Comparison of ENCODE assay signal across 9 mouse cellular contexts in the genomic region with DNA sequence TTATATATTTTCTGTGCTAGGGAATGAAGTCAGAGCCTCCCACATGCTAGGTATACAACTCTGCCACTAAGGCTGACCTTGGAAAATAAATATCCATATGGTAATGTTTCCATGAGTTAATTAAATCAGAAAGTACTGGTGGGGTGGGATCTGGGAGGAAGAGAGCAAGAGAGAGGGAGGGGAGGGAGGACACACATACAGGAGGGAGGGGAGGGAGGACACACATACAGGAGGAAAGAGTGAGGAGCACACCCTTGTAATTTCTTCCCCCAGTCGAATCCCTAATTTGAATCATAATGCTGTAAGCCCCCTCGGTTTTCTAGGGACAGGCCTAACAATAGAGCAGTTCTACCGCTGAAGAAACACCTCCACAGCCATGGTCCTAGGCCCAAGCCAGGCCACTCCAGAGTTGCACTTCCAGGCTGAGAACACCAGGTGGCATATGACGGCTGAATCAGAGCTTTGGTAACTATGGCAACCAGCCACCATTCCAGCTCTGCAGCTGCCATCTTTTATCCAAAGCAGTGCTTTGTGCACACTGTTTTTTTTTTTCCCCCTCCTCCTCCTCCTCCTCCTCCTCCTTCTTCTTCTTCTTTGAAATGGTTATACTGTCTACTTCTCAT. TPM values are rescaled to one million over a fixed set of nuclear protein-coding genes. Genes with fewer than 3 reads are reported as not detected.
DNase-seq lines count a peak whose midpoint lies in the region; ATAC-seq and TF ChIP-seq lines count a peak whose summit lies in the region.
"Had no signal": no experiment of that assay in that cellular context is flagged by ENCODE, and none has a peak within 500 bp of the region (broad histone marks: within the 10 kb centered on the region; RNA-seq: fewer than 3 reads in every experiment).

No protein-coding gene starts in this region.

- WGBS in embryonic facial prominence, embryonic 10.5 days: 17% methylated on average over 4 of the region's 4 CpGs
- WGBS in heart, adult 2 months: 40% methylated on average over 4 of the region's 4 CpGs
- 21% methylated on average over 4 of the region's 4 CpGs for WGBS in kidney, embryonic 15.5 days
- WGBS in liver, embryonic 11.5 days: 34% methylated on average over 4 of the region's 4 CpGs
- 34% methylated on average over 4 of the region's 4 CpGs for WGBS in stomach, postnatal 0 days

- no peaks in the 10 kb centered on the region for H3K9me3 ChIP-seq in embryonic facial prominence, embryonic 10.5 days
- no peaks in the 10 kb centered on the region for H3K9me3 ChIP-seq in kidney, embryonic 15.5 days (replicated peaks)
- H3K9me3 ChIP-seq in liver, embryonic 11.5 days (ENCODE audit: control insufficient read depth, low read length): no peaks in the 10 kb centered on the region
- no peaks in the 10 kb centered on the region for H3K9me3 ChIP-seq in stomach, postnatal 0 days (ENCODE audit: control insufficient read depth, low read length)

- intact Hi-C loops in heart, adult 2 months (cut with DNase I): loop anchor here (1.0 to 10.0 kb wide), 2 partner anchors 345 to 477 kb away; no protein-coding TSS in a partner anchor

- H3K4me2 ChIP-seq in kidney, embryonic 15.5 days: no peak overlapping the region
- H3K4me2 ChIP-seq in liver, embryonic 11.5 days: no peak overlapping the region
- no peak overlapping the region for H3K4me2 ChIP-seq in stomach, postnatal 0 days (replicated peaks; ENCODE audit: low read depth)

- DNase-seq in adrenal gland, postnatal 25 days: peak; percentile 65
- DNase-seq in embryonic facial prominence, embryonic 10.5 days (ENCODE audit: low spot score): peak; percentile 83
- peak; percentile 42 to 47 for DNase-seq in heart, adult 2 months
- DNase-seq in liver, embryonic 11.5 days (ENCODE audit: low spot score): peak; percentile 47
- peak; percentile 81 for DNase-seq in neural tube, embryonic 10.5 days (ENCODE audit: extremely low spot score, low spot score)
- peak; percentile 75 for DNase-seq in stomach, postnatal 0 days (ENCODE audit: low spot score)

- no peaks in the 10 kb centered on the region for H3K79me2 ChIP-seq in heart, adult 2 months (replicated peaks; ENCODE audit: control insufficient read depth, insufficient read depth, low read length)

- H3K27ac ChIP-seq in embryonic facial prominence, embryonic 10.5 days (replicated peaks): peak overlapping the region; percentile 81
- H3K27ac ChIP-seq in heart, adult 2 months: no peak overlapping the region
- no peak overlapping the region for H3K27ac ChIP-seq in kidney, embryonic 15.5 days
- no peak overlapping the region for H3K27ac ChIP-seq in liver, embryonic 11.5 days (ENCODE audit: low read depth, low read length)
- no peak overlapping the region for H3K27ac ChIP-seq in stomach, postnatal 0 days (replicated peaks)

- no peak for TF ChIP-seq POLR2A in heart, adult 2 months (IDR thresholded peaks at IDR 0.05; ENCODE audit: insufficient read depth, low read depth, low read length)

- H3K4me1 ChIP-seq in embryonic facial prominence, embryonic 10.5 days: peaks cover 26% of the 10 kb centered on the region
- H3K4me1 ChIP-seq in heart, adult 2 months (ENCODE audit: control insufficient read depth, insufficient read depth, low read length): peaks cover 3% of the 10 kb centered on the region
- peaks cover 21% of the 10 kb centered on the region for H3K4me1 ChIP-seq in kidney, embryonic 15.5 days
- peaks cover 3% of the 10 kb centered on the region; the same call in 1 of the 2 replicates for H3K4me1 ChIP-seq in liver, embryonic 11.5 days (replicated peaks; ENCODE audit: control insufficient read depth, insufficient read depth, low read length)
- no peaks in the 10 kb centered on the region for H3K4me1 ChIP-seq in stomach, postnatal 0 days (replicated peaks; ENCODE audit: control insufficient read depth, insufficient read depth)

- TF ChIP-seq EP300 in heart, adult 2 months (IDR thresholded peaks at IDR 0.05; ENCODE audit: insufficient read depth, low read depth, low read length): peak; percentile 67; the same call in 1 of the 2 replicates
- no peak for TF ChIP-seq EP300 in stomach, postnatal 0 days (optimal IDR thresholded peaks at IDR 0.05)

- peak; percentile 77 for ATAC-seq in CD4-positive, CD25-positive, alpha-beta regulatory T cell, adult 4 months
- ATAC-seq in kidney, embryonic 15.5 days (replicated peaks; ENCODE audit: low FRiP score): peak; percentile 57; the same call in 1 of the 2 replicates
- ATAC-seq in liver, embryonic 11.5 days (replicated peaks; ENCODE audit: low FRiP score): 0 out of 2 replicates have a peak, but pooled peaks have one; percentile 49
- ATAC-seq in stomach, postnatal 0 days (ENCODE audit: low FRiP score, low TSS enrichment): peak; percentile 47

- H3K9ac ChIP-seq in heart, adult 2 months (ENCODE audit: low read depth, low read length): no peak overlapping the region
- no peak overlapping the region for H3K9ac ChIP-seq in kidney, embryonic 15.5 days
- H3K9ac ChIP-seq in liver, embryonic 11.5 days (ENCODE audit: low read depth, low read length): no peak overlapping the region
- no peak overlapping the region for H3K9ac ChIP-seq in stomach, postnatal 0 days (ENCODE audit: low read length)

- no peak overlapping the region for H3K4me3 ChIP-seq in embryonic facial prominence, embryonic 10.5 days
- H3K4me3 ChIP-seq in heart, adult 2 months: no peak overlapping the region
- H3K4me3 ChIP-seq in kidney, embryonic 15.5 days (replicated peaks): no peak overlapping the region
- no peak overlapping the region for H3K4me3 ChIP-seq in liver, embryonic 11.5 days (ENCODE audit: low read depth, low read length)
- no peak overlapping the region for H3K4me3 ChIP-seq in stomach, postnatal 0 days (ENCODE audit: low read depth, low read length)

- peak; percentile 73 for TF ChIP-seq CTCF in heart, adult 2 months (IDR thresholded peaks at IDR 0.05)
- TF ChIP-seq CTCF in stomach, postnatal 0 days (IDR thresholded peaks at IDR 0.05; ENCODE audit: low read depth): peak; percentile 81

- H3K27me3 ChIP-seq in embryonic facial prominence, embryonic 10.5 days (replicated peaks; ENCODE audit: low read depth, poor library complexity, severe bottlenecking): no peaks in the 10 kb centered on the region
- no peaks in the 10 kb centered on the region for H3K27me3 ChIP-seq in heart, adult 2 months (ENCODE audit: control insufficient read depth, insufficient read depth, low read length)
- no peaks in the 10 kb centered on the region for H3K27me3 ChIP-seq in kidney, embryonic 15.5 days
- no peaks in the 10 kb centered on the region for H3K27me3 ChIP-seq in liver, embryonic 11.5 days (replicated peaks; ENCODE audit: control insufficient read depth, insufficient read depth, low read length)
- H3K27me3 ChIP-seq in stomach, postnatal 0 days (ENCODE audit: control insufficient read depth, insufficient read depth, low read length): no peaks in the 10 kb centered on the region

- no peaks in the 10 kb centered on the region for H3K36me3 ChIP-seq in embryonic facial prominence, embryonic 10.5 days (replicated peaks)
- H3K36me3 ChIP-seq in heart, adult 2 months (ENCODE audit: control insufficient read depth, insufficient read depth, low read length): peaks cover 4% of the 10 kb centered on the region; the same call in 1 of the 2 replicates
- no peaks in the 10 kb centered on the region for H3K36me3 ChIP-seq in kidney, embryonic 15.5 days
- H3K36me3 ChIP-seq in liver, embryonic 11.5 days (ENCODE audit: control insufficient read depth, insufficient read depth, low read length): no peaks in the 10 kb centered on the region
- H3K36me3 ChIP-seq in stomach, postnatal 0 days (ENCODE audit: control insufficient read depth, insufficient read depth, low read length): no peaks in the 10 kb centered on the region

RNA-seq across cellular contexts. Expression of a gene that starts 59.5 kb away (rescaled TPM):
- polyA plus RNA-seq in CD4-positive, CD25-positive, alpha-beta regulatory T cell, adult 4 months (2017; shearing (Covaris generic)): not detected
- total RNA-seq in adrenal gland, postnatal 25 days (2021): 647 and 908 TPM in 2 replicates
- not detected in 2 replicates for polyA plus RNA-seq in embryonic facial prominence, embryonic 10.5 days (2016; fragmentation: Nextera tagmentation; extraction: Ambion mirVana)
- not detected for total RNA-seq in heart, adult 2 months (2021)
- polyA plus RNA-seq in heart, adult 2 months (2012; rRNA removed): 0.06 TPM in 1 of 2 replicates, not detected in the other
- 0.64 and 0.88 TPM in 2 replicates for polyA plus RNA-seq in kidney, embryonic 15.5 days (2015; fragmentation: Nextera tagmentation; extraction: Ambion mirVana)
- 0.15 and 0.26 TPM in 2 replicates for polyA plus RNA-seq in liver, embryonic 11.5 days (2014; fragmentation: Nextera tagmentation; extraction: Ambion mirVana)
- 1.4 and 1.5 TPM in 2 replicates for polyA plus RNA-seq in stomach, postnatal 0 days (2015; fragmentation: Nextera tagmentation; extraction: Ambion mirVana)
- polyA plus RNA-seq: heart, embryonic 14.5 days had no signal
